Mouse (Mus musculus): Measurements from ENCODE around the gene Cux2. TPM values are rescaled to one million over a fixed set of nuclear protein-coding genes. Genes with fewer than 3 reads are reported as not detected.

Gene Cux2
- total RNA-seq, 2 experiments from 2014 or later = 12.2 to 13.6 TPM

- DNase-seq = peak; percentile 77
Observed at GRCm38 (mm10) chr5:122059060-122060017, 9.4 kb upstream of the Cux2 start.

GRCm38 (mm10) chr5:122057622-122058021, 7.7 kb upstream of the Cux2 start:
- DNase-seq = no peak

GRCm38 (mm10) chr5:122056557-122056956, 6.7 kb upstream of the Cux2 start:
- no peak for DNase-seq

GRCm38 (mm10) chr5:122054130-122054843, 4.4 kb upstream of the Cux2 start:
- peak; percentile 63 for DNase-seq

- no peak for DNase-seq
Observed at GRCm38 (mm10) chr5:122053587-122053986, 3.7 kb upstream of the Cux2 start.

- no peak for DNase-seq
Observed at GRCm38 (mm10) chr5:122050832-122051105, 867 bp upstream of the Cux2 start.

- DNase-seq = peak; percentile 68
Observed at GRCm38 (mm10) chr5:122049664-122050016, 262 bp downstream of the Cux2 start.

GRCm38 (mm10) chr5:122048686-122049663, 927 bp downstream of the Cux2 start:
- DNase-seq = no peak

GRCm38 (mm10) chr5:122048252-122048651, 1.6 kb downstream of the Cux2 start:
- DNase-seq = no peak

- no peak for DNase-seq
Observed at GRCm38 (mm10) chr5:122047791-122048190, 2.1 kb downstream of the Cux2 start.

GRCm38 (mm10) chr5:122043567-122043966, 6.3 kb downstream of the Cux2 start:
- no peak for DNase-seq

- DNase-seq = no peak
Observed at GRCm38 (mm10) chr5:122035278-122035677, 14.6 kb downstream of the Cux2 start.

GRCm38 (mm10) chr5:122033167-122033478, 16.8 kb downstream of the Cux2 start:
- DNase-seq = no peak

- no peak for DNase-seq
Observed at GRCm38 (mm10) chr5:122032471-122033166, 17.3 kb downstream of the Cux2 start.

GRCm38 (mm10) chr5:122031146-122031545, 18.8 kb downstream of the Cux2 start:
- no peak for DNase-seq

GRCm38 (mm10) chr5:122030640-122031039, 19.3 kb downstream of the Cux2 start:
- no peak for DNase-seq

- DNase-seq = no peak
Observed at GRCm38 (mm10) chr5:122026771-122027170, 23.1 kb downstream of the Cux2 start.

- DNase-seq = no peak
Observed at GRCm38 (mm10) chr5:122026284-122026683, 23.6 kb downstream of the Cux2 start.

GRCm38 (mm10) chr5:122025117-122025516, 24.8 kb downstream of the Cux2 start:
- DNase-seq = no peak

GRCm38 (mm10) chr5:122019288-122019687, 30.6 kb downstream of the Cux2 start:
- DNase-seq = no peak

GRCm38 (mm10) chr5:122017778-122018177, 32.1 kb downstream of the Cux2 start:
- no peak for DNase-seq

- DNase-seq = no peak
Observed at GRCm38 (mm10) chr5:122017269-122017668, 32.6 kb downstream of the Cux2 start.

Measured in heart, postnatal 4 days (tissue).